Mouse (Mus musculus): ENCODE measurements around the gene Ndst2.
A peak's percentile ranks its signal among the peaks of the same experiment; 100 is the strongest.

Gene Ndst2

DNA sequence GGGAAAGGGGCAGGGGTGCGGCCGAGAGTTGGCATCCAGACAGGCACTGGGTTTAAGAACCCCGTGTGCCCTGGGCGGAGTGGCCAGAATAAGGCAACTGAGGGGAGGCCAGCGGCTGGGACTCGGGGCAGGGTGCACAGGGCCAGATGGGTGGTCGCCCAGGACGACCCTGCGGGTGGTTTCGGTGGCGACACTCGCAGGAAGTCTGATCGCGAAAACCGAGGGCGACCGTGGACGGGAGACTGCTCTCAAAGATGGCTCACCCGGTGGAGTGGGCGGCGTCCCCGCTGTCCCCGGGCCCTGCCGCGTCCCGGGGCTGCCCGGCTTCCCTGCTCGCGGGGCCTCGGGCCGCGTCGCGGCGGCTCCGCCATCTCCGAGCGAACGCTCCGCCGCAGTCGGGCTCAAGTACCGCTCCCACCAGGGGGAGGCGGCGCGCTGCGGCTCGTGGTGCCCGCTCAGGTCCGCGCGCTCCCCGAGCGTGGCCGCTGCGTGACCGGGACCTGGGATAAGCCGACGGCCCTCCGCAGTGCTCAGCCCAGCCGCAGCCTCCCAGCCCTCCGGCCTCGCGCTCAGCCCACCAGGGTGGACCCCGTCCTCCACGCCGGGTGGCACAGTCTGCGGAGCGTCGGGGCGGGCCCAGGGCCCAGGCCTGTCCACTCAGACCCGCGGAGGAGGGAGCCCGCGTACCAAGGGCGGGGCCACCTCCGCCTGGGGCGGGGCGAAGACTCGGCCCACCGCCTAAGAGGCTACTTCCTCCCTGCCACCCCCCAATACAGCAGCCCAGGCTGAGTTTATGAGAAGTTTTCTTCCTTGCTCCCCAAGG, at the start of gene Ndst2:
Ndst2 (minus strand) TSS at position 611 of the 823 bp plus-strand sequence.
- peak; percentile 86 for DNase-seq (ENCODE audit: low spot score)

DNA sequence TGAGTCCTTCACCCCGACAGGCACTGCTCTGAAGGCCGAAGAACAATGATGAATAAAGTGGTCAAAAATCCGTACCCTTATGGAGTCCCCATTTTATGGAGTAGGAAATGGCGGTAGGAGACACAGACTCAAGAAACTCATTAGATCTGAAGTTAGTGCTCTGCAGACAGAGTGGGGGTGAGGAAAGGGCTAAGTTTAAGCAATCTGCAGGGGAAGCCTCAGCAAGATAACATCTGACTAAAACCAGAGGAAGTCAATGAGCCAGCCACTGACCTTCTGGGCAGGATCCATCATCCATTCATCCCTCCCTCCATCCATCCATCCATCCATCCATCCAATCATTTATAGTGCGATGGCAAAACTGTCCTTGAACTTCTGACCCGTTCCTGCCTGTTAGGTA, 49.2 kb upstream of the Ndst2 start:
- no peak for DNase-seq (ENCODE audit: low spot score)

DNA sequence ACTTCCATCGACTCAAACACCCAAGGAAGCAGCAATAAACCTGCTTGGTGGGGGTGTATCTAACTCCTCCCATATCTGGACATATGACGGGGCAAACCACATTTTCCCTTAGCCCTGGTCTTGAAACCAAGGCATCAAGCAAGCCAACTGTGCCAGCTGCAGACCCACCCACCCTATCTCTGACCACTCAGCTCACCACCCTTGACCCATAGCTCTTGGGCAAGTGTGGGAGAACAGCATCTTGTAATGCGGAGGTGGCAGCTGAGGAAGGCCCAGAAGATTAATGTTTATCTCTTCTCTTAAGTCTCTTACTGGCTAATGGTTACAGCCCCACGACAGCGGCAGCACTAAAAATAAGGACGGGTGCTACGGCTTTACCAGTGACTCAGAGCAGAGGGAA, 48.5 kb upstream of the Ndst2 start:
- DNase-seq (ENCODE audit: low spot score), result no peak

DNA sequence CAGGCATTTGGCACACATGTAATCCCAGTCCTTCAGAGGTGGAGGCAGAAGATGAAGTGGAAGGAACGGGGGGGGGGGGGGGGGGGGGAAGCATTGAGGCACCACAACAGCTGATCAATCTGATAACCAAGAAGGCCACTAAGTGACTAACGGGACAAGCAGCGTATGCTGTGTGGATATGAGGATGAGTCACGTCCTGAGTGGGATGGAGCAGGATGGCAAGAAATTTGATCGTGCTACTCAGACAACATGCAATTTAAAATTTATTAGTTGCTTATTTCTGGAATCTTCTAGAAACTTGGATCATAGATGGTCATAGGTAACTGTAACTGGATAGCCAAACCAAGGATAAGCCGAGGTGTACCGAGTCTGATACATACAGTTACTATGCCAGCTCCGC, 45.9 kb upstream of the Ndst2 start:
- DNase-seq (ENCODE audit: low spot score), result no peak

DNA sequence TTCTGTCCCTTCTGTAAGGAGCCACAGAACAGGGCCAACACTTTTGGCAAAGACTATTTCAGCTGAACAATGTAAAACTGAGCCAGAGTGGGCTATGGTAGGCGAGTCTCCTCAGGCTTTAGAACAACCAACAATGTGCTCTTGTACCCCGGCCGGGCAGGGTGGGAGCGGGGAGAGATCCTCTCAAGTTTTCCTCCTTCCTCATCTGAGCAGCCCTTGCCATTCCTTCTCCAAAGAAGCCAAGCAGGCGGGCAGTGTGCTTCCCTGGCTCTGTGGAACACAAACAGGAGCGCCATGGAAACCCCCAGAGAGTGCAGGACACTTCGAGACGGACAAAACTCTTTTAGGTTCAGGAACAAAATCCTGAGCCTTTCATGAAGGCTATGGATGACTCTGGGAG, 44.1 kb upstream of the Ndst2 start:
- no peak for DNase-seq (ENCODE audit: low spot score)

DNA sequence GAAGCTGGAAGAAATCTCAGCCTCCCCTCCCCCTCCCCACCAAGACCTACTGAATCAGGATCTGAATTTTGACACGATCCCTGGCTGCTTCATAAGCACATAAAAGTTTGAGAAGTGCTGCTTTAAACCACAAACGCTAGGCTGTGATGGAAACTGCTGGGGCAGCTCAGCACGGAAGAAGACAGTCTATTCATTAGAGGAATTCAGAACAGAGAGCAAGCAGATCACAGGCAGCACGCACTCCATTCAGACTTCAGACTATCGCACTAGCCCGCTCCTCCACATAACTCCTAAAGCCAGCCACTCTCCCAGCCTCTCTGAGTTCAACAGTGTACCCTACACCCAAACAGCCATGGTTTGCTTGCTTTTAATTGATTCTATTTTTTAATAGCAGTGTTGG, 41.3 kb upstream of the Ndst2 start:
- no peak for DNase-seq (ENCODE audit: low spot score)

DNA sequence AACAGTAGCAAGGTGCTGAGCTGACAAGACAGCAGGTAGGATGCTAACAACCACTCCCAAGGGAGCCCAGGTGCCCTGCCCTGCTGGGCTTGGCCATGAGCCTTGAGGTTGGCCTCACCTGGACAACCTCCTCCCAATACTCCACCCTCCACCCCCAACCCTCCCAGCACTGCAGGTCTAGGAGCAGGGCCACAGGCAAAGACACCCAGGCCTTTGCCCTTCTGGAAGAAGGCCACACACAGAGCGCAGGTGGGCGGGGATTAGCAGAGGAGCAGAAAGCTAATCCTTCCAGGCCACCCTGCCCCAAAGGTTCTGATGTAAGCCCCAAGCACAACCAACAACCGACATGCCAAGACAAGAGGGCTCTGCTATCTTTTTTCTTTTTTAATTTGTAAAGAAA, 39.0 kb upstream of the Ndst2 start:
- DNase-seq (ENCODE audit: low spot score), result no peak

DNA sequence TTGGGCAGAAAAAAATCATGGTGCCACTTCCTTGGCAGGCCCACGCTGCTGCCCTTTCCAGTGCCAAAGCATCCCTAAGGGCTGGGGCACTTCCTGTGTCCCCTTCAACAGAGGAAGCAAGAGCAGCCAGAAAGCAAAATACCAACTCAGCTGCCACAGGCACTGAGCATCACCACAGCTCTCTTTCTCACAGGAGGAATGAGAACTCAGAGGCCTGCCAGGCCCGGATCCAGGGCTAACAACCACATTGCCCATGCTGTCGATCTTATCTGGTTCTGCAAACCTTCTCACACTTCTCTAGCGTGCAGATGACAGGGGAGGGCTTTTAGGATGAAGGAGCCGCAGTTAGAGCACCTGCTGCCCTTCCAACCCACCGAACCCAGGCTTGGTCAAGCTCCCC, 38.4 kb upstream of the Ndst2 start:
- no peak for DNase-seq (ENCODE audit: low spot score)

DNA sequence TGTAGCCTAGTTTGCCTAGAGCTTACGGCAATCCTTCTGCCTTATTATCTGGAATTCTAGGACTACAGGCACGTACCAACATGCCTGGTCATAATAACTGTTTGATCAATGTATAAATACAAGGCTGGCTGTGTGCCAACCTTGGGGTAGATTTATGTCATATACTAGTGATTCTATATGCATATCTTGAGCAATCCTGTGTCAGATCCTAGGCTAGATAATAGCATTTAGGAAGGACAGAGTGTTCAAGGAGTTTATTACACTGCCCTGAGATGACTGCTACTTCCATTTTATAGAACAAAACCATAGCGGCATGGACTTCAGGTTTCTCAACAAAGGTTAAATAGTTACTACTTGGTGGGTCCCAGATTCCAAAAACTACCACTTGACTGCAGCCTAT, 37.6 kb upstream of the Ndst2 start:
- DNase-seq (ENCODE audit: low spot score), result no peak

DNA sequence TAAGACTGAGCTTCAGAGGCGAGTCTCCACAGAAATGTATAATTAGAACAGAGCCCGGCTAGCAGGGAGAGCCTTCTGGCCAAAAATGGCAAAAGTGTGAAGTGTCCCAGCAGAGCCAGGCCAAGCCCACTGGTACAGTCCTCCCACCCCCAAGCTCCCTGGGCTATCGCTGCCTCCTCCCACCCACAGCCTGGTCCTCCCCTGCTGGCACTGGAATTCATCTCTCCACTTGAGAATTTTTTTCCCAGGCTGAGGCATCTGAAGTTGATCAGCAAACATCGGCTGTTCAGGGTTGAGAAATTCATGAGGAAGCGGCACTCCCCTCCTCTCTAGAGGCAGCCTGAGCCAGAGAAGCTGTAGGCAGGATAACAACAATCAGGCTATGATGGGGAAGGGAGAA, 34.2 kb upstream of the Ndst2 start:
- no peak for DNase-seq (ENCODE audit: low spot score)

DNA sequence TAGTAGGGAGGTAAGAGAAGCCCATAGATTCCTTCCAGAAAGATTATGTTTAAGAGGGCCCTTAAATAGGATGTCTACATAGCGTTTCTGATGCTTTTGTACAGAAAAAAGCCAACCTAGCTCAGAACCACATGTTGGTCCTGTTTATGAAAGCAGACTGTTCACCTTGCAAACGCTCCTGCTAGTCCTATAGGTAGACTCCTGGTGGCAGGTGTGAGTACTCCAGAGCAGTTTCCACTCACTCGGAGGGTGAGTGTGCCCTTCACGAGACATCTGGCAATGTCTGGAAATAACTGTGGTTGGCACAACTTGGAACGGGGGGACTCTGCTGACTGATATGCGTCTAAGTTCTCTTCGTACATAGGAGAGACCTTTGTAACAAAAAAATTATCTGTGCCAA, 33.6 kb upstream of the Ndst2 start:
- no peak for DNase-seq (ENCODE audit: low spot score)

DNA sequence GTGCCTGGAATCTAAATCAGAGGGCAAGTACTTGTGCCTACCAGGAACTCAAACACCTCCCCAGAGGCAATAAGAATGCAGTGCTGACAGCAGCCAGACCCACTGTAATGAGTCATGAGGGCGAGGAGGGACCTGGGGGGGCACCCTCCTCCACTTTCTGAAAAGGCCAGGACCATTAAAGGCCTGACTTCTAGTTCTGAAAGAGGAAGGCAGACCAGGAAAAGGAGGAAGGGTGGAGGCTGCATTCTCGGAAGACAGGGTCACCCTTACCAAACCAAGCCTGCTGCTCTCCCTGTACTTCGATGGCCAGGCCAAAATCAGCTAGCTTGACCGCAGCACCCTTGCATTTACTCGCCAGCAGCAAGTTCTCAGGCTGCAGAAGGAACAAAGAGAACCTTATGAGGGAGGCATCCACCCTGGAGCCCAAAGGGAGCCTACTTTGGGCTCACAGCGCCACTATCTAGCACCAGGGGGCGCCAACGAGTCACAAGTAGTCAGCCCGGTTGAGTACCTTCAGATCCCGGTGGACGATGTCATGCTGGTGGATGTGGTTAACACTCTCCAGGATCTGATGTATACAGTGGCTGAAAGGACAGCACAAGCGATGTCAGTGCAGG, 31.4 kb upstream of the Ndst2 start:
- peak; percentile 87 for DNase-seq (ENCODE audit: low spot score)

DNA sequence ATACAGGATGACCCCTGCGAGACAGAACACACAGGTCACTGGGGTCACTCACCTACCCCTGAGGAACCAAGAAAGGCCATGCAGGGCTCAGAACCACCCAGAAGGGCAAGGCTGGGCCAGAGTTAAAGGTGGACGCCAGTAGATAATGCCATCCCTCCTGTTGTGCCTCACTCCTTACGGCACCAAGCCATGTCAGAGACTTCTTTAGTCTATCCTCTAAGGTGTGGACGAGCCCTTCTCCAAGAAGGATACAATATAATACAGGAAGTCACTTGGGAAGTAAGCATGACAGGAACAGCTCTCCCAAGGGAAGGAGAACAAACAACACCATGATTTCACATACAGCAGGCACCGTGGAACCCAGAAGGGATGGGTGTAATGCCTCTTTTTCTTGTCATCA, 30.6 kb upstream of the Ndst2 start:
- DNase-seq (ENCODE audit: low spot score), result no peak

DNA sequence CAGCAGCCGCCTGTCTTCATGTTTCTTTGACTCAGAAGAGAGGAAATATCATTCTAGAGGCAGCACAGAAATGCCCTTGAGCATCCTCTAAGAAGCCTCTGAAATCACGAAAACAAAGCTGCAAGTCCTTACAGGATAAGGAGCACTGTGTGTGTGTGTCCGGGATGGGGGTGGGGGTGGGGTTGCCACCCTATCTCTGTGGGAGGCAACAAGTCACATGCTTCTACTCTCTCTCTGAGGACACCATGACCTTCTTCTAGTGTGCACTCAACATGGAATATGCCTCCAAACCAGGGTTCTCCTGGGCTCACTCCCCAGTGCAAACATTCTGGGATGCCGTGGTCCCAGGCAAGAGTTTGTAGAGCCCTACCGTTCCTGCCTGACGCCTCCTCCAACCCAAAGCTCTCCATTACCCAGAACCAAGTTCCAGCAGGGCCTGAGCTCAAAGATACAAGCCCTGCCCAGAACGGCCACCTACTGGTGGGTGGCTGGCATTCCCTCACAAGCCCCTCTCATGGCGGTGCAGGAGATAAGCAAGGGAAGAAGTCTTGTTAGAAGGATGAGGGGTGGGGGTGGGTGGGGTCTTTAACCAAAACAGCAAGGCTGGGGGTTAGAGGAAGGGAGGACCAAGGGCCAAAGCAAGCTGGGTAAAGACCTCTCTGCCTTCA, 24.5 kb upstream of the Ndst2 start:
- no peak for DNase-seq (ENCODE audit: low spot score)

DNA sequence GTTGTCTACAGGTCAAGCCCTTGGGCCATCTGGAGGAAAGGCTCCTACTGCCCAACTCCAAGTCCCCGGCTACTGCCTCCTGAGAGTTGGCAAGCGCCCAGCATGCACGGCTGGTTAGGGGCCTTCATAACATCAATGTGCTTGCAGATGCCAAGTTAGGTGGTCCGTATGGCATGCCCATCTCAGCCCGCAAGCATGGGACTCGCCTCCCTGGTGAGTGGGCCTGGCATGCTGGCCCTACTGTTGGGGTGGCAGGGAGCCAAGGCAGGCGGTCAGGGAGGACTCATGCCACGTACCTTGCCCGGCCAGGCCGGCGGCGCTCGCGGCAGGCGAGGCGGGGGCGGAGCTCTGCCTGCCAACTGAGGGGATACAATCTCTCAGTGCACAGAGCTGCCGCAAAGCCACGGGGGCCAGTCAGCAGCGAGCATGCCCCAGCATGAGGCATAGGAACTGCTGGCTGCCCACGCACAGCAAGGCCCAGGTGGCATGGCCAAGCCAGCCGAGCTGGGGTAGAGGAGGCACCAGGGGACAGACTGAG, 23.1 kb upstream of the Ndst2 start:
- no peak for DNase-seq (ENCODE audit: low spot score)

DNA sequence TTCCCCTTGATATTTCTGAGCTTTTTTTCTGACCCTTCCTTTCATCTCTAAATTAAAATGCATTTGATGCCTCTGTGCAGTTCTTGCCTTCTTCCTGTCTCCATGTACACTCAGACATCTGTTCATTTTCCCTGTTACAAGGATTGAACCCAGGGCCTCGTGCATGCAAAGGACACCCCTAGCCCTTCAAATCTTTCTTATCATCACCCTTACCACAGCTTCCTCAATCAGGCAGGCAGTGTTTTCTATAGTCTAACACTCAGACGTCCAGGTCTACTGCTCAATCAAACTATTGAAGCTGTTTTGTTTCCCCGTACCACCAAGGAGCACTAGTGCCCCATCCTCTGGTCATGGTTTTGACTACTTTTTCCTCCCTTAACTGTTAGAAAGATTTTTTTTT, 19.4 kb upstream of the Ndst2 start:
- no peak for DNase-seq (ENCODE audit: low spot score)

DNA sequence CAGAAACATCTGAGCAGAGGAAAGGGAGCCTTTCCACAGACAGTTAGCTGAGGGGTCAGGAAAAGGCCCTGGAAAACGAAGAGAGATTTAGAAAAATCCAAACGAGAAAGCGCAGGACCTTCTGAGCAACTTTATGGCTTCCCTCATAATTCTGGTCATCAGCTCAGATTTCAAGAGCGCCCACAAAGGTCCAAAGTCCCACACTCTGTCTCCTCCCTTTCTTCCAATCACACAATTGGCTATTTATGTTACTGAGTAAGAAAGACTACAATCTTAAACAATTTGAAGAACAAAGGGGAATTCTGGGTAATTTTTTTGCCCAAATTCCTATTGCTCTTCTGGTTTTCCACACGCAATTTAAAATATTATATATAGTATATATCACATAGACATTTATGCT, 16.1 kb upstream of the Ndst2 start:
- DNase-seq (ENCODE audit: low spot score), result no peak

DNA sequence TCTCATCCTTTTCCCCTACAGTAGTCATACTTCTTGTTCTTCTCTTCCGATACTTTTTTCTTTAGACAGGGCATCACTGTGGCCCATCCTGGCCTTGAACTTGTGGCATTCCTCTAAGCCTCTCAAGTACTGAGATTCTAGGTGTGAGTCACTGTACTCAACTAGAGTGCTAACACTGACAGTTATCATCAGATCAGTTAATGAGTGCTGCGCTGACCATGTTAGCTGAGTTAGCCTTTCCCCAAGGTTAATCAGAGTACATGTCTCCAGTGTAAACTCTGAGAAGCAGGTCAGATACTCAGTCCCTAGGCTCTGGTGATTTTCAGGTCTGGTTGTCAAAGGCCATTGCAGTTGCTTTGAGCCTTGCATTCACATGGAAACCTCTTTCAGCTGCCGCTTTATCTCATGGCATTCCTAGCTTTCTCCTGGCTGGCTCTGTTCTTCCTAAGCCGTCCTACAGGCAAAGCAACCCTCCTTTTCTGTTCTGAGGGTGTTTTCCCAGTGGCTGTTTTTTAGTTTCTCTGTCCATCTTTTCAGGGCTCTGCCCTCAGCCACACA, 15.2 kb upstream of the Ndst2 start:
- DNase-seq (ENCODE audit: low spot score), result no peak

DNA sequence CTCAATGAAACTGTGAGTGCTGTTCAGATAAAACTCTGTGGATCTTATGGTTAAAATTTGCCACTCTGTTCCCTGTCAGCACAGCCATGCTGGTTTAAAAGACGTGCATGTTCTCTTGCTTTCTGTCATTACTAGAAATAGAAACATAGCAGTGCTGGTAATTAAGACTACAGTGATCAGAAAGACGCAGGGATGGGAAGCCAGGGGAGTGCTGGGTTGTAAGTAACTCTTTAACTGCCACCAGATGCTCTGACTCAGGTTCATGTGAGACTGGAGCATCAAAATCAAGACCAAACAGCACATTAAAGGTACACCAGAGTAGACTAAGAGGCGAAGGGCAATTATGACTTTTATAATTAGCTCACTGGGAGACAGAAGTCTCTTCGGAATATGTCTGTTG, 14.0 kb upstream of the Ndst2 start:
- no peak for DNase-seq (ENCODE audit: low spot score)

DNA sequence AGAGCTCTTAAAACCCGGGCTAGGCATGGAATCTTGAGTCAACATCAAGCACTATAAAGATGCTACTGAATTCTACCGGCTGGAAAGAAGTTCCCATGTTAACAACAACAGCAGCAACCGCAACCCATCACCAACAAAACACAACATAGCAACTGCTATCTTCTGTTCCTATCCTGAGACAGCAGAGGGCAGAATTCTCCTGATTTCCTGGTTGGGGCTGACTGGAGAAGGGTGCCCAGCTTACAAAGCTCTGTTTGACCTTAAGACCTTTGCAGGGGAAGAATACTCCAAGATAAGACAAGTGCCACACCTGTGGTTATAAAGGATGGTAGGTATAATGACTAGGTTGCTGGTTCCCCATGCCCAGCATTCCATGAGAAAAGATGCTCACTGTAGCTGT, 12.6 kb upstream of the Ndst2 start:
- DNase-seq (ENCODE audit: low spot score), result no peak

DNA sequence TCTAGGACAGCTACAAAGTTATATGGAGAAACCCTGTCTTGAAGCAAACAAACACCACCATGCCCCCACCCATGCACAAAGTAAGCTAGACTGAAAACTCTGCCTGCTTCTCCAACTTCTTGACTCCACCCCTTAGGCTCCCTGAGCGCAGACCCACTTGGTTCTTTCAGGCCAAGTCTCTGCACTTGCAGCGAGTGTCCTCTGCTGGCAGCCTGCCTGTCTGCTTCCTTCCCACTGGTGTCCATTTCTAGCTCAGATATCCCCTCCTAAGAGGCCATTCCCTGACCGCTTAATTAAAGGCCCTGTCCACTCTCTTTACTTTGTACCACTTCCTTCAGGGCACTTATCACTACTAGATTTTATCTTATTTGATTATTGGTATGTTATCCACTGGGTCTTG, 9.3 kb upstream of the Ndst2 start:
- DNase-seq (ENCODE audit: low spot score), result no peak

DNA sequence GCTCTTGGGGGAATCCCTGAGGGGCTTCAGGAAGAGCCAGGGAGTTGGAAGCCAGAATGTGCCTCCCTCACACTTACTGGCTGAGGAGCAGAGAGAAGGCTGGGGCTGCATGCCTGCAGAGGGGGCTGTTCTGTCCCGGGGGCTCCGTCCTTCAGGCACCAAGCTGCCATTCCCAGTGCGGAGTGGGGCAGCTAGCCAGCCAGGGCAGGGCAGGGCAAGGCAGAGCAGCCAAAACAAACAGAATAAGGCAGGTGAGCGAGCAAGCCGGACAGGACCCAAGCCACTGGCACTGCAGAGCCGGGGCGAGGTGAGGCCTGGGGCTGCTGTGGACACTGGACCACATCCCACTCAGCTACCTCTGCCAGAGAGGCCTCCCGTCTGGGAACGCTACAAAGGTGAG, 6.9 kb upstream of the Ndst2 start:
- no peak for DNase-seq (ENCODE audit: low spot score)

DNA sequence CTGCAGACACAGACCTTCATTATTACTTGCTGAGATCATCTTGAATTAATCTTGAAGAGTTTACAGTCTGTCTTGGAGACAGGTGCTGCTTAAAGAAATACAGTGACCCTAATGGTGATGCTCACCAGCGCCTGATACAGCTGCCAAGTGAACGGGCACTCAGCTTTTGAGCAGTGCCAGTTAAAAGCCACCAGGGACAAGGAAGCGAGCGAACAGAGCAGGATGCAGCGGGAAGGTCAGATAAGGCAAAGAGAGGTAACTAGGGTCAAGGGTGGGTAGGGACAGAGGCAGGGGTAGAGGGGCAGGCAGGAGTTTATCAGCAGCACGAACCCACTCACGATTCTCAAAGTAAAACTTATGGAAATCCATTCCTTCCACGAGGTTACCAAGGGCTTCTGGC, 4.1 kb upstream of the Ndst2 start:
- DNase-seq (ENCODE audit: low spot score), result no peak

Measured in ovary, postnatal 14 days (tissue).